Mouse (Mus musculus): ENCODE data around the gene Olfr1395. TPM values are rescaled to one million over a fixed set of nuclear protein-coding genes. Genes with fewer than 3 reads are reported as not detected.
"Not testable (repeated sequence)": the region's sequence is repeated elsewhere in the genome, so short reads cannot be mapped to it uniquely, and the experiment has no call there.

Olfr1395 gene
- polyA plus RNA-seq, 1 experiment, result not detected

- H3K4me3 ChIP-seq (ENCODE audit: insufficient read depth, low read depth, low read length), result no peak overlapping the region
Measured at GRCm38 (mm10) chr11:49119635-49120034, 22.4 kb upstream of the Olfr1395 start.

GRCm38 (mm10) chr11:49124169-49124568 lies 17.9 kb upstream of the Olfr1395 start:
- H3K4me3 ChIP-seq (ENCODE audit: insufficient read depth, low read depth, low read length), result no peak overlapping the region

More at GRCm38 (mm10) chr11:49119635-49120034, 22.4 kb upstream of the Olfr1395 start:
- H3K27ac ChIP-seq (replicated peaks; ENCODE audit: low read depth, low read length), result peak overlapping the region; percentile 64
- peaks cover 4% of the 10 kb centered on the region; the same call in 1 of the 2 replicates for H3K4me1 ChIP-seq (ENCODE audit: control insufficient read depth, insufficient read depth, insufficient read length, low read length)

GRCm38 (mm10) chr11:49154077-49154476 lies 12.0 kb downstream of the Olfr1395 start, which contains the start of gene Olfr1394:
Gene Olfr1394, plus strand, starts transcription at chr11:49154377.
- Histone ChIP-seq H3K27ac (replicated peaks; ENCODE audit: low read depth, low read length) (peak within 1 kb of the TSS; percentile 64), H3K4me3 (ENCODE audit: insufficient read depth, low read depth, low read length) (no peak within 1 kb of the TSS), H3K4me1 (ENCODE audit: control insufficient read depth, insufficient read depth, insufficient read length, low read length) (peaks cover 10% of the 10 kb centered on the region)

More at GRCm38 (mm10) chr11:49124169-49124568, 17.9 kb upstream of the Olfr1395 start:
- Histone ChIP-seq H3K27ac (replicated peaks; ENCODE audit: low read depth, low read length) (no peak overlapping the region), H3K4me1 (ENCODE audit: control insufficient read depth, insufficient read depth, insufficient read length, low read length) (no peaks in the 10 kb centered on the region)

GRCm38 (mm10) chr11:49156821-49157814 lies 15.0 kb downstream of the Olfr1395 start:
- no peak overlapping the region for H3K4me3 ChIP-seq (ENCODE audit: insufficient read depth, low read depth, low read length)
- H3K27ac ChIP-seq (replicated peaks; ENCODE audit: low read depth, low read length), result 0 out of 2 replicates have a peak overlapping the region, but pooled peaks have one; percentile 54
- H3K4me1 ChIP-seq (ENCODE audit: control insufficient read depth, insufficient read depth, insufficient read length, low read length), result peaks cover 10% of the 10 kb centered on the region

GRCm38 (mm10) chr11:49168839-49169611 lies 27.0 kb downstream of the Olfr1395 start:
- 0 out of 2 replicates have a peak overlapping the region, but pooled peaks have one; percentile 13 for H3K4me3 ChIP-seq (ENCODE audit: insufficient read depth, low read depth, low read length)
- peaks cover 18% of the 10 kb centered on the region for H3K4me1 ChIP-seq (ENCODE audit: control insufficient read depth, insufficient read depth, insufficient read length, low read length)
- H3K27ac ChIP-seq (replicated peaks; ENCODE audit: low read depth, low read length), result no peak overlapping the region

- Histone ChIP-seq H3K4me3 (ENCODE audit: insufficient read depth, low read depth, low read length) (no peak overlapping the region), H3K27ac (replicated peaks; ENCODE audit: low read depth, low read length) (no peak overlapping the region), H3K4me1 (ENCODE audit: control insufficient read depth, insufficient read depth, insufficient read length, low read length) (peaks cover 26% of the 10 kb centered on the region)
Measured at GRCm38 (mm10) chr11:49170576-49170975, 28.5 kb downstream of the Olfr1395 start.

GRCm38 (mm10) chr11:49175345-49175744 lies 33.3 kb downstream of the Olfr1395 start:
- no peak overlapping the region for H3K4me3 ChIP-seq (ENCODE audit: insufficient read depth, low read depth, low read length)
- H3K4me1 ChIP-seq (ENCODE audit: control insufficient read depth, insufficient read depth, insufficient read length, low read length), result peaks cover 30% of the 10 kb centered on the region
- H3K27ac ChIP-seq (replicated peaks; ENCODE audit: low read depth, low read length), result peak overlapping the region; percentile 64

GRCm38 (mm10) chr11:49176047-49176779 lies 34.1 kb downstream of the Olfr1395 start:
- Histone ChIP-seq H3K4me1 (ENCODE audit: control insufficient read depth, insufficient read depth, insufficient read length, low read length) (peaks cover 32% of the 10 kb centered on the region), H3K27ac (replicated peaks; ENCODE audit: low read depth, low read length) (peak overlapping the region; percentile 64; the same call in 1 of the 2 replicates)
- H3K4me3 ChIP-seq (ENCODE audit: insufficient read depth, low read depth, low read length), result not testable (repeated sequence)

GRCm38 (mm10) chr11:49183172-49183571 lies 41.1 kb downstream of the Olfr1395 start:
- Histone ChIP-seq H3K4me1 (ENCODE audit: control insufficient read depth, insufficient read depth, insufficient read length, low read length) (peaks cover 7% of the 10 kb centered on the region), H3K27ac (replicated peaks; ENCODE audit: low read depth, low read length) (peak overlapping the region; percentile 99), H3K4me3 (ENCODE audit: insufficient read depth, low read depth, low read length) (0 out of 2 replicates have a peak overlapping the region, but pooled peaks have one; percentile 61)

- peak overlapping the region; percentile 61 for H3K4me3 ChIP-seq (ENCODE audit: insufficient read depth, low read depth, low read length)
Measured at GRCm38 (mm10) chr11:49186452-49186851, 44.4 kb downstream of the Olfr1395 start.

GRCm38 (mm10) chr11:49186955-49187488 lies 44.9 kb downstream of the Olfr1395 start, which contains the start of gene Btnl9:
Gene Btnl9, minus strand, starts transcription at chr11:49187159.
- Histone ChIP-seq H3K4me1 (ENCODE audit: control insufficient read depth, insufficient read depth, insufficient read length, low read length) (peaks cover 2% of the 10 kb centered on the region; the same call in 1 of the 2 replicates), H3K27ac (replicated peaks; ENCODE audit: low read depth, low read length) (peak within 1 kb of the TSS; percentile 99), H3K4me3 (ENCODE audit: insufficient read depth, low read depth, low read length) (peak within 1 kb of the TSS; percentile 61)

More at GRCm38 (mm10) chr11:49186452-49186851, 44.4 kb downstream of the Olfr1395 start:
- Histone ChIP-seq H3K4me1 (ENCODE audit: control insufficient read depth, insufficient read depth, insufficient read length, low read length) (peaks cover 2% of the 10 kb centered on the region; the same call in 1 of the 2 replicates), H3K27ac (replicated peaks; ENCODE audit: low read depth, low read length) (peak overlapping the region; percentile 99)

GRCm38 (mm10) chr11:49187701-49188100 lies 45.6 kb downstream of the Olfr1395 start:
- peak overlapping the region; percentile 61 for H3K4me3 ChIP-seq (ENCODE audit: insufficient read depth, low read depth, low read length)

GRCm38 (mm10) chr11:49189737-49190136 lies 47.7 kb downstream of the Olfr1395 start:
- Histone ChIP-seq H3K4me1 (ENCODE audit: control insufficient read depth, insufficient read depth, insufficient read length, low read length) (peaks cover 2% of the 10 kb centered on the region; the same call in 1 of the 2 replicates), H3K27ac (replicated peaks; ENCODE audit: low read depth, low read length) (no peak overlapping the region), H3K4me3 (ENCODE audit: insufficient read depth, low read depth, low read length) (no peak overlapping the region)

More at GRCm38 (mm10) chr11:49187701-49188100, 45.6 kb downstream of the Olfr1395 start:
- peaks cover 2% of the 10 kb centered on the region; the same call in 1 of the 2 replicates for H3K4me1 ChIP-seq (ENCODE audit: control insufficient read depth, insufficient read depth, insufficient read length, low read length)
- peak overlapping the region; percentile 99 for H3K27ac ChIP-seq (replicated peaks; ENCODE audit: low read depth, low read length)

- Histone ChIP-seq H3K4me1 (ENCODE audit: control insufficient read depth, insufficient read depth, insufficient read length, low read length) (peaks cover 2% of the 10 kb centered on the region; the same call in 1 of the 2 replicates), H3K4me3 (ENCODE audit: insufficient read depth, low read depth, low read length) (no peak overlapping the region), H3K27ac (replicated peaks; ENCODE audit: low read depth, low read length) (no peak overlapping the region)
Measured at GRCm38 (mm10) chr11:49191083-49191482, 49.0 kb downstream of the Olfr1395 start.
